Comparison of ENCODE assay signal across 7 mouse cellular contexts in genomic region chr6:85373951-85374733, GRCm38 (mm10). TPM values are rescaled to one million over a fixed set of nuclear protein-coding genes. Genes with fewer than 3 reads are reported as not detected.
DNase-seq lines count a peak whose midpoint lies in the region; ATAC-seq and TF ChIP-seq lines count a peak whose summit lies in the region.

Gene Rab11fip5, minus strand, starts transcription at chr6:85374634.

- peak within 1 kb of the TSS; percentile 74 to 91 for H3K4me3 ChIP-seq in ES-E14 (ENCODE audit: insufficient read depth in 1 of 2, low read depth in 1 of 2, low read length in 2 of 2, poor library complexity in 1 of 2, severe bottlenecking in 1 of 2)
- peak within 1 kb of the TSS; percentile 82 for H3K4me3 ChIP-seq in embryonic facial prominence, embryonic 10.5 days
- H3K4me3 ChIP-seq in heart, embryonic 10.5 days = peak within 1 kb of the TSS; percentile 70
- peak within 1 kb of the TSS; percentile 64 for H3K4me3 ChIP-seq in kidney, postnatal 0 days (replicated peaks; ENCODE audit: low read depth, low read length)
- peak within 1 kb of the TSS; percentile 80 for H3K4me3 ChIP-seq in lung, embryonic 16.5 days (ENCODE audit: low read length)
- peak within 1 kb of the TSS; percentile 79 for H3K4me3 ChIP-seq in stomach, embryonic 14.5 days (ENCODE audit: low read depth, low read length)

- no peaks in the 10 kb centered on the region for H3K36me3 ChIP-seq in ES-E14 (ENCODE audit: control insufficient read depth, insufficient read depth, low read length, poor library complexity, severe bottlenecking)
- H3K36me3 ChIP-seq in embryonic facial prominence, embryonic 10.5 days (replicated peaks) = no peaks in the 10 kb centered on the region
- no peaks in the 10 kb centered on the region; the same call in 1 of the 2 replicates for H3K36me3 ChIP-seq in heart, embryonic 10.5 days
- H3K36me3 ChIP-seq in kidney, postnatal 0 days (ENCODE audit: insufficient read depth, low read length) = no peaks in the 10 kb centered on the region
- H3K36me3 ChIP-seq in lung, embryonic 16.5 days (ENCODE audit: control insufficient read depth, insufficient read depth, low read length) = no peaks in the 10 kb centered on the region
- H3K36me3 ChIP-seq in stomach, embryonic 14.5 days (ENCODE audit: control insufficient read depth, insufficient read depth, low read length) = no peaks in the 10 kb centered on the region

- TF ChIP-seq CTCF in kidney, postnatal 0 days (IDR thresholded peaks at IDR 0.05; ENCODE audit: low read depth) = no peak

- H3K9ac ChIP-seq in ES-E14 (ENCODE audit: insufficient read depth, low read depth, low read length, poor library complexity, severe bottlenecking) = peak within 1 kb of the TSS; percentile 68
- H3K9ac ChIP-seq in kidney, postnatal 0 days (ENCODE audit: low read depth, low read length) = peak within 1 kb of the TSS; percentile 77
- peak within 1 kb of the TSS; percentile 87 for H3K9ac ChIP-seq in lung, embryonic 16.5 days (ENCODE audit: low read length)
- peak within 1 kb of the TSS; percentile 72 for H3K9ac ChIP-seq in stomach, embryonic 14.5 days (replicated peaks; ENCODE audit: low read depth, low read length)

- 2% methylated on average over 80 of the region's 80 CpGs for WGBS in embryonic facial prominence, embryonic 10.5 days
- WGBS in heart, embryonic 10.5 days = 2% methylated on average over 80 of the region's 80 CpGs
- WGBS in kidney, postnatal 0 days = 2% methylated on average over 79 of the region's 80 CpGs
- 1% methylated on average over 76 of the region's 80 CpGs for WGBS in lung, embryonic 16.5 days
- 3% methylated on average over 63 of the region's 80 CpGs for WGBS in stomach, embryonic 14.5 days

- peaks cover 3 to 7% of the 10 kb centered on the region in 2 experiments; a peak in 2 of 4 replicates for H3K4me1 ChIP-seq in ES-E14 (ENCODE audit: control insufficient read depth in 2 of 2, insufficient read depth in 2 of 2, low read length in 2 of 2, poor library complexity in 1 of 2)
- peaks cover 21% of the 10 kb centered on the region for H3K4me1 ChIP-seq in embryonic facial prominence, embryonic 10.5 days
- peaks cover 47% of the 10 kb centered on the region for H3K4me1 ChIP-seq in heart, embryonic 10.5 days
- H3K4me1 ChIP-seq in kidney, postnatal 0 days (replicated peaks; ENCODE audit: insufficient read depth, low read length) = peaks cover 19% of the 10 kb centered on the region
- peaks cover 34% of the 10 kb centered on the region for H3K4me1 ChIP-seq in lung, embryonic 16.5 days (replicated peaks; ENCODE audit: control insufficient read depth, insufficient read depth, low read length)
- peaks cover 14% of the 10 kb centered on the region; the same call in 1 of the 2 replicates for H3K4me1 ChIP-seq in stomach, embryonic 14.5 days (ENCODE audit: control insufficient read depth, insufficient read depth, low read length)

- H3K27me3 ChIP-seq in embryonic facial prominence, embryonic 10.5 days (replicated peaks; ENCODE audit: low read depth, poor library complexity, severe bottlenecking) = peaks cover 64% of the 10 kb centered on the region
- peaks cover 28% of the 10 kb centered on the region for H3K27me3 ChIP-seq in heart, embryonic 10.5 days (ENCODE audit: insufficient read depth, poor library complexity, severe bottlenecking)
- H3K27me3 ChIP-seq in kidney, postnatal 0 days (ENCODE audit: insufficient read depth, low read length) = no peaks in the 10 kb centered on the region
- no peaks in the 10 kb centered on the region for H3K27me3 ChIP-seq in lung, embryonic 16.5 days (ENCODE audit: control insufficient read depth, insufficient read depth, low read depth, low read length)
- no peaks in the 10 kb centered on the region for H3K27me3 ChIP-seq in stomach, embryonic 14.5 days (ENCODE audit: control insufficient read depth, insufficient read depth, low read length)

- peak; percentile 55 for DNase-seq in 416B (ENCODE audit: low read depth)
- no peak for DNase-seq in ES-E14 (ENCODE audit: low read depth, low spot score)
- DNase-seq in embryonic facial prominence, embryonic 10.5 days (ENCODE audit: low spot score) = no peak
- no peak for DNase-seq in heart, embryonic 10.5 days (ENCODE audit: low spot score)
- DNase-seq in kidney, postnatal 0 days (ENCODE audit: low spot score) = no peak

- ATAC-seq in kidney, postnatal 0 days (replicated peaks; ENCODE audit: low FRiP score, low read depth) = peak; percentile 8
- peak; percentile 10; the same call in 1 of the 2 replicates for ATAC-seq in lung, embryonic 16.5 days (ENCODE audit: low read depth)
- peak; percentile 0; the same call in 1 of the 2 replicates for ATAC-seq in stomach, embryonic 14.5 days (ENCODE audit: insufficient number of reproducible peaks, insufficient read depth, low FRiP score, low read depth)

- peak within 1 kb of the TSS; percentile 91 for H3K4me2 ChIP-seq in kidney, postnatal 0 days (ENCODE audit: low read length)
- peak within 1 kb of the TSS; percentile 88 for H3K4me2 ChIP-seq in lung, embryonic 16.5 days (ENCODE audit: low read depth, low read length)
- peak within 1 kb of the TSS; percentile 88 for H3K4me2 ChIP-seq in stomach, embryonic 14.5 days (replicated peaks; ENCODE audit: low read depth, low read length)

- no peak within 1 kb of the TSS for H3K27ac ChIP-seq in ES-E14 (ENCODE audit: insufficient read depth, low read depth, low read length, poor library complexity, severe bottlenecking)
- peak within 1 kb of the TSS; percentile 77 for H3K27ac ChIP-seq in embryonic facial prominence, embryonic 10.5 days (replicated peaks)
- H3K27ac ChIP-seq in heart, embryonic 10.5 days = peak within 1 kb of the TSS; percentile 80
- peak within 1 kb of the TSS; percentile 75 for H3K27ac ChIP-seq in kidney, postnatal 0 days
- H3K27ac ChIP-seq in lung, embryonic 16.5 days (ENCODE audit: low read length) = peak within 1 kb of the TSS; percentile 20; the same call in 1 of the 2 replicates
- H3K27ac ChIP-seq in stomach, embryonic 14.5 days (ENCODE audit: low read length) = 0 out of 2 replicates have a peak within 1 kb of the TSS, but pooled peaks have one; percentile 7

- in situ Hi-C loops in ES-E14 (cut with MboI; ENCODE audit: low sequenced_read_pairs in 2 of 2, unreplicated experiment in 2 of 2) = no loop called here

- H3K9me3 ChIP-seq in ES-E14 (ENCODE audit: control insufficient read depth, insufficient read depth, low read depth, low read length) = no peaks in the 10 kb centered on the region
- no peaks in the 10 kb centered on the region for H3K9me3 ChIP-seq in embryonic facial prominence, embryonic 10.5 days
- no peaks in the 10 kb centered on the region for H3K9me3 ChIP-seq in heart, embryonic 10.5 days
- no peaks in the 10 kb centered on the region for H3K9me3 ChIP-seq in kidney, postnatal 0 days (replicated peaks; ENCODE audit: low read length)
- no peaks in the 10 kb centered on the region for H3K9me3 ChIP-seq in lung, embryonic 16.5 days (ENCODE audit: control insufficient read depth, low read length)
- H3K9me3 ChIP-seq in stomach, embryonic 14.5 days (ENCODE audit: control insufficient read depth, low read depth, low read length) = no peaks in the 10 kb centered on the region

TF ChIP-seq in ES-E14, 5 proteins besides CTCF, POLR2A, EP300 and RAD21:
- TF ChIP-seq MAFK (IDR thresholded peaks at IDR 0.05; ENCODE audit: insufficient read depth, low read depth, low read length) (no peak), ZNF384 (IDR thresholded peaks at IDR 0.05; ENCODE audit: low read depth, low read length) (no peak), ZC3H11A (IDR thresholded peaks at IDR 0.05; ENCODE audit: borderline replicate concordance, low read depth, low read length) (no peak), HCFC1 (IDR thresholded peaks at IDR 0.05; ENCODE audit: borderline replicate concordance, insufficient read depth, low read length) (no peak), CHD2 (IDR thresholded peaks at IDR 0.05; ENCODE audit: low read depth, low read length) (no peak)
TF ChIP-seq in ES-E14: peak in this region for 0.

RNA-seq across cellular contexts. Expression of gene Rab11fip5, which starts in this region (rescaled TPM):
- 10.7 and 13.4 TPM in 2 replicates for total RNA-seq in ES-E14 (2012; rRNA removed)
- polyA plus RNA-seq in embryonic facial prominence, embryonic 10.5 days (2016; fragmentation: Nextera tagmentation; extraction: Ambion mirVana) = 2.3 and 3.6 TPM in 2 replicates
- 9.0 and 23.0 TPM in 2 replicates for polyA plus RNA-seq in heart, embryonic 10.5 days (2016; fragmentation: Nextera tagmentation; extraction: Ambion mirVana)
- polyA plus RNA-seq in kidney, postnatal 0 days (2015; fragmentation: Nextera tagmentation; extraction: Ambion mirVana) = 21.0 and 21.2 TPM in 2 replicates
- polyA plus RNA-seq in lung, embryonic 16.5 days (2015; fragmentation: Nextera tagmentation; extraction: Ambion mirVana) = 12.0 and 12.2 TPM in 2 replicates
- polyA plus RNA-seq in stomach, embryonic 14.5 days (2014; fragmentation: Nextera tagmentation; extraction: Ambion mirVana) = 8.1 and 8.3 TPM in 2 replicates
